8 mouse cellular contexts compared by ENCODE assay signal in genomic region chr2:154477028-154477427, GRCm38 (mm10). TPM values are rescaled to one million over a fixed set of nuclear protein-coding genes. Genes with fewer than 3 reads are reported as not detected.
DNase-seq lines count a peak whose midpoint lies in the region; ATAC-seq lines count a peak whose summit lies in the region.
"Had no signal": no experiment of that assay in that cellular context is flagged by ENCODE, and none has a peak within 500 bp of the region (broad histone marks: within the 10 kb centered on the region; RNA-seq: fewer than 3 reads in every experiment).

No protein-coding gene starts in this region.

- ATAC-seq in heart, embryonic 11.5 days (replicated peaks; ENCODE audit: insufficient number of reproducible peaks, low FRiP score, low TSS enrichment): no peak
- peak; percentile 81 for ATAC-seq in forebrain, embryonic 14.5 days

- H3K4me2 ChIP-seq in heart, embryonic 11.5 days: no peak overlapping the region
- no peak overlapping the region for H3K4me2 ChIP-seq in forebrain, embryonic 14.5 days (ENCODE audit: low read length)

- H3K4me1 ChIP-seq in heart, embryonic 11.5 days (ENCODE audit: control insufficient read depth, insufficient read depth, low read length): no peaks in the 10 kb centered on the region
- H3K4me1 ChIP-seq in forebrain, embryonic 14.5 days (ENCODE audit: control insufficient read depth, insufficient read depth, low read length): peaks cover 10% of the 10 kb centered on the region
- H3K4me1 ChIP-seq in limb, embryonic 10.5 days: peaks cover 8% of the 10 kb centered on the region; the same call in 1 of the 2 replicates

- H3K9me3 ChIP-seq in heart, embryonic 11.5 days (replicated peaks; ENCODE audit: control insufficient read depth, low read length): no peaks in the 10 kb centered on the region
- no peaks in the 10 kb centered on the region for H3K9me3 ChIP-seq in forebrain, embryonic 14.5 days (replicated peaks; ENCODE audit: control insufficient read depth, low read length)
- no peaks in the 10 kb centered on the region for H3K9me3 ChIP-seq in limb, embryonic 10.5 days (replicated peaks)

- H3K4me3 ChIP-seq in heart, embryonic 11.5 days (ENCODE audit: low read depth, low read length): no peak overlapping the region
- no peak overlapping the region for H3K4me3 ChIP-seq in forebrain, embryonic 14.5 days (ENCODE audit: low read depth, low read length)
- H3K4me3 ChIP-seq in limb, embryonic 10.5 days: no peak overlapping the region

- H3K27ac ChIP-seq in heart, embryonic 11.5 days (ENCODE audit: low read depth, low read length): no peak overlapping the region
- H3K27ac ChIP-seq in forebrain, embryonic 14.5 days (ENCODE audit: low read depth, low read length): peak overlapping the region; percentile 55; the same call in 1 of the 2 replicates
- H3K27ac ChIP-seq in limb, embryonic 10.5 days: no peak overlapping the region

- H3K9ac ChIP-seq in heart, embryonic 11.5 days (ENCODE audit: low read depth, low read length): no peak overlapping the region
- no peak overlapping the region for H3K9ac ChIP-seq in forebrain, embryonic 14.5 days (ENCODE audit: low read length)

- 81% methylated on average over 3 of the region's 3 CpGs for WGBS in heart, embryonic 11.5 days (ENCODE audit: insufficient replicate concordance)
- 17% methylated on average over 3 of the region's 3 CpGs for WGBS in forebrain, embryonic 14.5 days
- WGBS in limb, embryonic 10.5 days: 85% methylated on average over 3 of the region's 3 CpGs

- H3K36me3 ChIP-seq in heart, embryonic 11.5 days (ENCODE audit: control insufficient read depth, insufficient read depth, low read length): no peaks in the 10 kb centered on the region
- no peaks in the 10 kb centered on the region for H3K36me3 ChIP-seq in forebrain, embryonic 14.5 days (ENCODE audit: control insufficient read depth, insufficient read depth, low read length)
- H3K36me3 ChIP-seq in limb, embryonic 10.5 days: peaks cover 5% of the 10 kb centered on the region

- H3K27me3 ChIP-seq in heart, embryonic 11.5 days (ENCODE audit: control insufficient read depth, insufficient read depth, low read length): no peaks in the 10 kb centered on the region
- no peaks in the 10 kb centered on the region for H3K27me3 ChIP-seq in forebrain, embryonic 14.5 days (replicated peaks; ENCODE audit: control insufficient read depth, insufficient read depth, low read length)
- no peaks in the 10 kb centered on the region for H3K27me3 ChIP-seq in limb, embryonic 10.5 days (ENCODE audit: low read depth, poor library complexity, severe bottlenecking)

- DNase-seq in heart, adult 18-20 months: peak; percentile 37 to 53
- DNase-seq in NIH3T3 (ENCODE audit: low read depth): peak; percentile 50
- DNase-seq in forebrain, embryonic 14.5 days (ENCODE audit: low spot score): peak; percentile 91
- peak; percentile 34 to 40 for DNase-seq in layer of hippocampus, adult 8-10 months (ENCODE audit: low spot score in 2 of 2)
- no peak for DNase-seq in limb, embryonic 10.5 days (ENCODE audit: low spot score)
- no peak for DNase-seq in thymus, postnatal 14 days
- DNase-seq: retina, postnatal 1 day had no signal

RNA-seq across cellular contexts. Expression of gene Cbfa2t2, which starts 40.7 kb away (rescaled TPM):
- 10 to 100 TPM; 12.8 to 15.9 TPM for total RNA-seq in heart, adult 18-20 months (2021)
- polyA plus RNA-seq in heart, embryonic 11.5 days (2014; fragmentation: Nextera tagmentation; extraction: Ambion mirVana): 31.2 and 34.0 TPM in 2 replicates
- 51.9 and 59.4 TPM in 2 replicates for polyA plus RNA-seq in forebrain, embryonic 14.5 days (2014; fragmentation: Nextera tagmentation; extraction: Ambion mirVana)
- 10 to 100 TPM; 48.9 to 60.8 (median 53.9) TPM for total RNA-seq in layer of hippocampus, adult 8-10 months (2022)
- polyA plus RNA-seq in limb, embryonic 10.5 days (2016; fragmentation: Nextera tagmentation; extraction: Ambion mirVana): 54.0 and 59.2 TPM in 2 replicates

Comparison
In these comparisons a context has a peak if more than half of its experiments do, and no peak if none do; other contexts are left out.
1. DNase-seq: peak in heart, adult 18-20 months (2 of 2), NIH3T3 (single experiment), forebrain, embryonic 14.5 days (single experiment) and layer of hippocampus, adult 8-10 months (2 of 2); none in limb, embryonic 10.5 days (single experiment) and thymus, postnatal 14 days (single experiment).